Mouse (Mus musculus) ES-Bruce4 (cell line): ENCODE measurements around the gene Ptrh1. TPM values are rescaled to one million over a fixed set of nuclear protein-coding genes. Genes with fewer than 3 reads are reported as not detected.
A peak's percentile ranks its signal among the peaks of the same experiment; 100 is the strongest.

Experiments
- H3K27ac ChIP-seq: 2 replicates; pipeline ENCODE4 v1.5.1; 2012; ENCODE audit warnings: low read length, inconsistent platforms; ENCODE audit not compliant: insufficient read depth
- H3K27me3 ChIP-seq: 2 replicates; pipeline ENCODE4 v1.6.1; 2012; ENCODE audit warnings: mild to moderate bottlenecking, low read length, inconsistent platforms; ENCODE audit not compliant: control insufficient read depth, poor library complexity, insufficient read depth, severe bottlenecking
- H3K36me3 ChIP-seq: 2 replicates; pipeline ENCODE4 v1.6.1; 2012; ENCODE audit warnings: inconsistent platforms, mild to moderate bottlenecking, low read length, moderate library complexity; ENCODE audit not compliant: control insufficient read depth, poor library complexity, insufficient read depth, severe bottlenecking
- H3K4me1 ChIP-seq: one replicate; pipeline ENCODE4 v1.8.1; 2011; ENCODE audit warnings: low read length; ENCODE audit not compliant: control insufficient read depth, insufficient read depth
- H3K4me3 ChIP-seq: 2 replicates; pipeline ENCODE4 v1.5.1; 2011; ENCODE audit warnings: low read depth, mild to moderate bottlenecking, low read length
- H3K9ac ChIP-seq: 2 replicates; pipeline ENCODE4 v1.6.1; 2012; ENCODE audit warnings: low read depth, mild to moderate bottlenecking, inconsistent platforms; ENCODE audit not compliant: poor library complexity, severe bottlenecking
- H3K9me3 ChIP-seq: replicated peaks from 2 replicates; pipeline ENCODE4 v1.6.1; 2012; ENCODE audit warnings: mild to moderate bottlenecking, low read length, inconsistent platforms; ENCODE audit not compliant: control insufficient read depth, poor library complexity, insufficient read depth, severe bottlenecking
- CTCF ChIP-seq: IDR thresholded peaks from one replicate; pipeline ENCODE4 v1.8.1; 2011; ENCODE audit warnings: low read depth, low read length
- EP300 ChIP-seq: IDR thresholded peaks from 2 replicates; pipeline ENCODE4 v1.6.1; 2011; ENCODE audit warnings: low read depth, low read length; ENCODE audit not compliant: insufficient read depth
- POLR2A ChIP-seq: IDR thresholded peaks from one replicate; pipeline ENCODE4 v1.8.1; 2011; ENCODE audit warnings: low read length; ENCODE audit not compliant: insufficient read depth
- polyA plus RNA-seq: library from polyadenylated mRNA; stranded (reverse); fragments of >200 nt; gene quantifications from 2 replicates; pipeline ENCODE4 v1.2.4, GENCODE M21; 2011; ENCODE audit warnings: low read depth; ENCODE audit not compliant: missing spikeins, insufficient read depth, insufficient read length

Gene Ptrh1
- polyA plus RNA-seq, 1 experiment: 11.6 TPM

- Histone ChIP-seq H3K4me1 (no peaks in the 10 kb centered on the region), H3K9ac (no peak overlapping the region), H3K27me3 (no peaks in the 10 kb centered on the region), H3K36me3 (no peaks in the 10 kb centered on the region), H3K27ac (no peak overlapping the region), H3K4me3 (peak overlapping the region; percentile 10), H3K9me3 (no peaks in the 10 kb centered on the region)
- no peak for TF ChIP-seq POLR2A
- TF ChIP-seq EP300: no peak
- TF ChIP-seq CTCF: no peak
Measured at GRCm38 (mm10) chr2:32750887-32751664, 24.5 kb upstream of the Ptrh1 start.

GRCm38 (mm10) chr2:32751665-32752033, 23.9 kb upstream of the Ptrh1 start:
- Histone ChIP-seq H3K9ac (no peak overlapping the region), H3K9me3 (no peaks in the 10 kb centered on the region), H3K4me1 (no peaks in the 10 kb centered on the region), H3K27me3 (no peaks in the 10 kb centered on the region), H3K27ac (no peak overlapping the region), H3K36me3 (no peaks in the 10 kb centered on the region), H3K4me3 (peak overlapping the region; percentile 10)
- TF ChIP-seq CTCF (no peak), EP300 (no peak), POLR2A (no peak)

GRCm38 (mm10) chr2:32752181-32752580, 23.4 kb upstream of the Ptrh1 start:
- H3K27ac ChIP-seq: no peak overlapping the region
- no peaks in the 10 kb centered on the region for H3K27me3 ChIP-seq
- H3K9ac ChIP-seq: no peak overlapping the region
- no peaks in the 10 kb centered on the region for H3K9me3 ChIP-seq
- no peak overlapping the region for H3K4me3 ChIP-seq
- no peaks in the 10 kb centered on the region for H3K4me1 ChIP-seq
- TF ChIP-seq CTCF: no peak
- TF ChIP-seq EP300: no peak
- TF ChIP-seq POLR2A: no peak
- H3K36me3 ChIP-seq: no peaks in the 10 kb centered on the region

GRCm38 (mm10) chr2:32756674-32757055, 18.9 kb upstream of the Ptrh1 start:
- Histone ChIP-seq H3K4me1 (peaks cover 3% of the 10 kb centered on the region), H3K9ac (no peak overlapping the region), H3K36me3 (no peaks in the 10 kb centered on the region), H3K9me3 (no peaks in the 10 kb centered on the region), H3K4me3 (no peak overlapping the region), H3K27me3 (no peaks in the 10 kb centered on the region), H3K27ac (no peak overlapping the region)
- TF ChIP-seq CTCF (no peak), EP300 (no peak), POLR2A (no peak)

GRCm38 (mm10) chr2:32757056-32757845, 18.3 kb upstream of the Ptrh1 start, which contains the start of gene Tor2a:
Tor2a (plus strand) TSS chr2:32757234.
- H3K4me1 ChIP-seq: peaks cover 3% of the 10 kb centered on the region
- no peaks in the 10 kb centered on the region for H3K27me3 ChIP-seq
- H3K9me3 ChIP-seq: no peaks in the 10 kb centered on the region
- no peak within 1 kb of the TSS for H3K27ac ChIP-seq
- peak within 1 kb of the TSS; percentile 74 for H3K9ac ChIP-seq
- TF ChIP-seq POLR2A: no peak
- TF ChIP-seq CTCF: peak; percentile 88
- TF ChIP-seq EP300: 0 out of 2 replicates have a peak, but pooled peaks have one; percentile 30
- no peaks in the 10 kb centered on the region for H3K36me3 ChIP-seq
- peak within 1 kb of the TSS; percentile 67 for H3K4me3 ChIP-seq

- Histone ChIP-seq H3K9ac (no peak overlapping the region), H3K9me3 (no peaks in the 10 kb centered on the region), H3K27me3 (no peaks in the 10 kb centered on the region), H3K27ac (no peak overlapping the region), H3K4me1 (peaks cover 6% of the 10 kb centered on the region), H3K4me3 (no peak overlapping the region), H3K36me3 (no peaks in the 10 kb centered on the region)
- peak; percentile 48; the same call in 1 of the 2 replicates for TF ChIP-seq EP300
- TF ChIP-seq CTCF: no peak
Measured at GRCm38 (mm10) chr2:32758503-32758902, 17.1 kb upstream of the Ptrh1 start.
